ENCODE assay signal across 9 mouse cellular contexts in the genomic region with DNA sequence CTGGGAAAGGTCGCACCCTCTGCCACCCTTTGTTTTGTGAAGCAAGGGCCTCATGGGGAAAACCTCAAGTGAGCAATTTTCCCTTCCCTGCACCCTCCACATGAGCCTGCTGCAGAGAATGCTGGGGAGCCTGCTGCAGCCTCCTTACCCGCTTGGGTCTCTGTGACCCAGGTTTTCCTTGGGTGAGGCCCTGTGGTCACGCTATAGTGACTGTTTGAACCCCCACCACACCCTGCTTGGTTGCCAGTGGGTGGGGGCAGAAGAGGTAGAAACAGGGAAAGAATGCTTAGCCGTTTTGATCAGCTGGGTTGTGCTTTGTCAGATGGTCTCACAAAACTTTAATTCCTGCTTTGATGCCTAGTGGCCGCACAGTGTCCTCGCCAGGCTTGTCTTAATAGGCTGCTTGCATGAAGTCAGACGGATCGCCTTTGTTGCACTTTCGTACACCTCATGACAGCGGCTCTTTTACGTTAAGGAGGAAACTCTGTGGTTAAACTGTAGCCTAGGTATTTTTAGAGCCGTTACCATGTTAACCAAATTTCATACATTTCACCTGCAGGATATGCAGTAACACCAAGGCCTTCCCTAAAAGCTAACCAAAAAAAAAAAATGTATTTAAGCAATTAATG.
DNase-seq lines count a peak whose midpoint lies in the region; ATAC-seq and TF ChIP-seq lines count a peak whose summit lies in the region.
"Had no signal": no experiment of that assay in that cellular context is flagged by ENCODE, and none has a peak within 500 bp of the region (broad histone marks: within the 10 kb centered on the region; RNA-seq: fewer than 3 reads in every experiment).

No protein-coding gene starts in this region.

- no peak for DNase-seq in hindbrain, embryonic 14.5 days (ENCODE audit: low spot score)
- peak; percentile 82 for DNase-seq in midbrain, embryonic 11.5 days (ENCODE audit: low spot score, missing footprints)
- DNase-seq in thymus, adult 18-20 months = peak; percentile 48 to 69
- DNase-seq in c-Kit-positive CD71-positive TER-119-positive erythroid progenitor cells, embryonic 14.5 days (ENCODE audit: low spot score) = no peak
- DNase-seq in forebrain, embryonic 14.5 days (ENCODE audit: low spot score) = no peak
- DNase-seq in hindbrain, embryonic 11.5 days (ENCODE audit: low spot score) = no peak

- peak overlapping the region; percentile 49; the same call in 1 of the 2 replicates for H3K9ac ChIP-seq in hindbrain, embryonic 13.5 days
- H3K9ac ChIP-seq in hindbrain, embryonic 14.5 days = no peak overlapping the region
- H3K9ac ChIP-seq in intestine, postnatal 0 days (ENCODE audit: low read depth, low read length) = no peak overlapping the region
- no peak overlapping the region for H3K9ac ChIP-seq in midbrain, embryonic 11.5 days (ENCODE audit: low read length)
- no peak overlapping the region for H3K9ac ChIP-seq in forebrain, embryonic 14.5 days (ENCODE audit: low read length)
- H3K9ac ChIP-seq in hindbrain, embryonic 11.5 days (ENCODE audit: low read depth, low read length) = no peak overlapping the region
- H3K9ac ChIP-seq: heart, embryonic 13.5 days had no signal

- no peaks in the 10 kb centered on the region for H3K36me3 ChIP-seq in hindbrain, embryonic 13.5 days
- H3K36me3 ChIP-seq in hindbrain, embryonic 14.5 days (replicated peaks; ENCODE audit: control insufficient read depth, insufficient read depth) = no peaks in the 10 kb centered on the region
- no peaks in the 10 kb centered on the region for H3K36me3 ChIP-seq in intestine, postnatal 0 days (ENCODE audit: control insufficient read depth, insufficient read depth)
- no peaks in the 10 kb centered on the region for H3K36me3 ChIP-seq in midbrain, embryonic 11.5 days (ENCODE audit: control insufficient read depth, insufficient read depth, low read length)
- H3K36me3 ChIP-seq in forebrain, embryonic 14.5 days (ENCODE audit: control insufficient read depth, insufficient read depth, low read length) = no peaks in the 10 kb centered on the region
- H3K36me3 ChIP-seq in hindbrain, embryonic 11.5 days (ENCODE audit: control insufficient read depth, insufficient read depth, low read length) = no peaks in the 10 kb centered on the region
- H3K36me3 ChIP-seq: heart, embryonic 13.5 days had no signal

- no peak overlapping the region for H3K4me3 ChIP-seq in hindbrain, embryonic 13.5 days
- H3K4me3 ChIP-seq in hindbrain, embryonic 14.5 days (replicated peaks; ENCODE audit: low read length) = no peak overlapping the region
- H3K4me3 ChIP-seq in intestine, postnatal 0 days (ENCODE audit: low read depth, low read length) = no peak overlapping the region
- no peak overlapping the region for H3K4me3 ChIP-seq in midbrain, embryonic 11.5 days (ENCODE audit: low read depth, low read length)
- no peak overlapping the region for H3K4me3 ChIP-seq in forebrain, embryonic 14.5 days (ENCODE audit: low read depth, low read length)
- H3K4me3 ChIP-seq in hindbrain, embryonic 11.5 days (ENCODE audit: low read depth, low read length) = no peak overlapping the region
- H3K4me3 ChIP-seq: heart, embryonic 13.5 days had no signal

- no peak for TF ChIP-seq CTCF in intestine, postnatal 0 days (IDR thresholded peaks at IDR 0.05; ENCODE audit: low read depth)

- no peak for ATAC-seq in hindbrain, embryonic 13.5 days (ENCODE audit: low FRiP score)
- ATAC-seq in hindbrain, embryonic 14.5 days (ENCODE audit: low FRiP score) = no peak
- peak; percentile 64 for ATAC-seq in intestine, postnatal 0 days
- ATAC-seq in midbrain, embryonic 11.5 days (ENCODE audit: low FRiP score) = peak; percentile 31
- ATAC-seq in forebrain, embryonic 14.5 days = no peak
- ATAC-seq in hindbrain, embryonic 11.5 days (ENCODE audit: low FRiP score) = no peak

- H3K27ac ChIP-seq in hindbrain, embryonic 13.5 days = no peak overlapping the region
- H3K27ac ChIP-seq in hindbrain, embryonic 14.5 days = no peak overlapping the region
- no peak overlapping the region for H3K27ac ChIP-seq in intestine, postnatal 0 days (ENCODE audit: low read depth, low read length)
- H3K27ac ChIP-seq in midbrain, embryonic 11.5 days (ENCODE audit: low read depth, low read length) = no peak overlapping the region
- no peak overlapping the region for H3K27ac ChIP-seq in forebrain, embryonic 14.5 days (ENCODE audit: low read depth, low read length)
- no peak overlapping the region for H3K27ac ChIP-seq in hindbrain, embryonic 11.5 days (ENCODE audit: low read depth, low read length)
- H3K27ac ChIP-seq: heart, embryonic 13.5 days had no signal

- no peak overlapping the region for H3K4me2 ChIP-seq in hindbrain, embryonic 13.5 days
- H3K4me2 ChIP-seq in hindbrain, embryonic 14.5 days (replicated peaks) = no peak overlapping the region
- peak overlapping the region; percentile 37 for H3K4me2 ChIP-seq in intestine, postnatal 0 days (replicated peaks; ENCODE audit: low read depth)
- no peak overlapping the region for H3K4me2 ChIP-seq in midbrain, embryonic 11.5 days
- no peak overlapping the region for H3K4me2 ChIP-seq in forebrain, embryonic 14.5 days (ENCODE audit: low read length)
- no peak overlapping the region for H3K4me2 ChIP-seq in hindbrain, embryonic 11.5 days (replicated peaks; ENCODE audit: low read depth, low read length)
- H3K4me2 ChIP-seq: heart, embryonic 13.5 days had no signal

- no peaks in the 10 kb centered on the region for H3K9me3 ChIP-seq in hindbrain, embryonic 13.5 days
- no peaks in the 10 kb centered on the region for H3K9me3 ChIP-seq in hindbrain, embryonic 14.5 days (ENCODE audit: control insufficient read depth, low read length)
- H3K9me3 ChIP-seq in intestine, postnatal 0 days (ENCODE audit: control insufficient read depth) = no peaks in the 10 kb centered on the region
- H3K9me3 ChIP-seq in midbrain, embryonic 11.5 days (ENCODE audit: control insufficient read depth, low read length) = no peaks in the 10 kb centered on the region
- no peaks in the 10 kb centered on the region for H3K9me3 ChIP-seq in forebrain, embryonic 14.5 days (replicated peaks; ENCODE audit: control insufficient read depth, low read length)
- H3K9me3 ChIP-seq in hindbrain, embryonic 11.5 days (ENCODE audit: control insufficient read depth, low read length) = no peaks in the 10 kb centered on the region
- H3K9me3 ChIP-seq: heart, embryonic 13.5 days had no signal

- no peaks in the 10 kb centered on the region for H3K27me3 ChIP-seq in hindbrain, embryonic 13.5 days
- H3K27me3 ChIP-seq in hindbrain, embryonic 14.5 days (ENCODE audit: control insufficient read depth, insufficient read depth, low read length) = no peaks in the 10 kb centered on the region
- no peaks in the 10 kb centered on the region for H3K27me3 ChIP-seq in intestine, postnatal 0 days (replicated peaks; ENCODE audit: control insufficient read depth, insufficient read depth, low read length)
- H3K27me3 ChIP-seq in midbrain, embryonic 11.5 days (ENCODE audit: control insufficient read depth, insufficient read depth, low read length) = no peaks in the 10 kb centered on the region
- H3K27me3 ChIP-seq in forebrain, embryonic 14.5 days (replicated peaks; ENCODE audit: control insufficient read depth, insufficient read depth, low read length) = no peaks in the 10 kb centered on the region
- no peaks in the 10 kb centered on the region for H3K27me3 ChIP-seq in hindbrain, embryonic 11.5 days (ENCODE audit: control insufficient read depth, insufficient read depth, low read length)
- H3K27me3 ChIP-seq: heart, embryonic 13.5 days had no signal

- peaks cover 19% of the 10 kb centered on the region for H3K4me1 ChIP-seq in hindbrain, embryonic 13.5 days (replicated peaks)
- H3K4me1 ChIP-seq in hindbrain, embryonic 14.5 days (replicated peaks; ENCODE audit: control insufficient read depth, insufficient read depth, low read length) = peaks cover 11% of the 10 kb centered on the region; the same call in 1 of the 2 replicates
- no peaks in the 10 kb centered on the region; the same call in 1 of the 2 replicates for H3K4me1 ChIP-seq in intestine, postnatal 0 days (replicated peaks; ENCODE audit: control insufficient read depth, insufficient read depth, low read length)
- H3K4me1 ChIP-seq in midbrain, embryonic 11.5 days (ENCODE audit: control insufficient read depth, insufficient read depth, low read length) = peaks cover 11% of the 10 kb centered on the region
- H3K4me1 ChIP-seq in forebrain, embryonic 14.5 days (ENCODE audit: control insufficient read depth, insufficient read depth, low read length) = peaks cover 4% of the 10 kb centered on the region; the same call in 1 of the 2 replicates
- H3K4me1 ChIP-seq in hindbrain, embryonic 11.5 days (replicated peaks; ENCODE audit: control insufficient read depth, insufficient read depth, low read length) = no peaks in the 10 kb centered on the region

- 51% methylated on average over 12 of the region's 12 CpGs for WGBS in hindbrain, embryonic 13.5 days
- WGBS in hindbrain, embryonic 14.5 days = 45% methylated on average over 12 of the region's 12 CpGs
- WGBS in intestine, postnatal 0 days = 40% methylated on average over 12 of the region's 12 CpGs
- WGBS in midbrain, embryonic 11.5 days = 22% methylated on average over 12 of the region's 12 CpGs
- 23% methylated on average over 12 of the region's 12 CpGs for WGBS in forebrain, embryonic 14.5 days
- 61% methylated on average over 12 of the region's 12 CpGs for WGBS in hindbrain, embryonic 11.5 days

Comparison
In these comparisons a context has a peak if more than half of its experiments do, and no peak if none do; other contexts are left out.
1. ATAC-seq: peak in intestine, postnatal 0 days (single experiment) and midbrain, embryonic 11.5 days (single experiment); none in hindbrain, embryonic 13.5 days (single experiment), hindbrain, embryonic 14.5 days (single experiment), forebrain, embryonic 14.5 days (single experiment) and hindbrain, embryonic 11.5 days (single experiment).
2. DNase-seq: peak in midbrain, embryonic 11.5 days (single experiment) and thymus, adult 18-20 months (2 of 2); none in hindbrain, embryonic 14.5 days (single experiment), c-Kit-positive CD71-positive TER-119-positive erythroid progenitor cells, embryonic 14.5 days (single experiment), forebrain, embryonic 14.5 days (single experiment) and hindbrain, embryonic 11.5 days (single experiment).